Mouse (Mus musculus) hindbrain, embryonic 10.5 days (tissue): ENCODE measurements around the gene Pml. TPM values are rescaled to one million over a fixed set of nuclear protein-coding genes. Genes with fewer than 3 reads are reported as not detected.

Experiments
- DNase-seq: peaks from one replicate; pipeline ENCODE4 v3.0.0-alpha.2; 2017; ENCODE audit warnings: low spot score
- H3K27ac ChIP-seq: fragments of 300-500 bp; sonication (generic); 2 replicates; pipeline ENCODE4 v1.5.1; 2016; ENCODE audit warnings: mild to moderate bottlenecking, moderate library complexity
- H3K27me3 ChIP-seq: fragments of 300-500 bp; sonication (generic); 2 replicates; pipeline ENCODE4 v1.6.1; 2016; ENCODE audit warnings: mild to moderate bottlenecking; ENCODE audit not compliant: poor library complexity, insufficient read depth, severe bottlenecking
- H3K36me3 ChIP-seq: fragments of 300-500 bp; sonication (generic); 2 replicates; pipeline ENCODE4 v1.6.1; 2016; ENCODE audit warnings: mild to moderate bottlenecking, moderate library complexity
- H3K4me1 ChIP-seq: fragments of 300-500 bp; sonication (generic); replicated peaks from 2 replicates; pipeline ENCODE4 v1.6.1; 2016; ENCODE audit warnings: mild to moderate bottlenecking
- H3K4me3 ChIP-seq: fragments of 300-500 bp; sonication (generic); 2 replicates; pipeline ENCODE4 v1.5.1; 2016; ENCODE audit warnings: mild to moderate bottlenecking, moderate library complexity
- H3K9me3 ChIP-seq: fragments of 300-500 bp; sonication (generic); 2 replicates; pipeline ENCODE4 v1.6.1; 2016; ENCODE audit warnings: mild to moderate bottlenecking, moderate library complexity
- WGBS: fragments of 180-500 bp; shearing (Covaris S2); methylation state at CpG from one replicate; pipeline ENCODE4 v1.1.7; 2016; 5-methylcytosine and 5-hydroxymethylcytosine counted together
- polyA plus RNA-seq: library from polyadenylated mRNA; unstranded; fragments of >200 nt; fragmentation: Nextera tagmentation; extraction: Ambion mirVana; gene quantifications from 2 replicates; pipeline ENCODE4 v1.2.1, GENCODE M21; 2016

Pml gene
- polyA plus RNA-seq, 1 experiment from 2014 or later: 9.5 TPM

GRCm38 (mm10) chr9:58195671-58196070 lies 53.9 kb downstream of the Pml start:
- H3K27me3 ChIP-seq: peaks cover 80% of the 10 kb centered on the region
- peaks cover 54% of the 10 kb centered on the region for H3K4me1 ChIP-seq
- peak overlapping the region; percentile 42 for H3K4me3 ChIP-seq
- 9% methylated on average over 1 of the region's 1 CpGs for WGBS
- H3K9me3 ChIP-seq: no peaks in the 10 kb centered on the region
- no peaks in the 10 kb centered on the region for H3K36me3 ChIP-seq
- H3K27ac ChIP-seq: no peak overlapping the region
- no peak for DNase-seq

GRCm38 (mm10) chr9:58194222-58194621 lies 55.4 kb downstream of the Pml start:
- DNase-seq: no peak
- no peaks in the 10 kb centered on the region for H3K9me3 ChIP-seq
- H3K27ac ChIP-seq: no peak overlapping the region
- 60% methylated on average over 9 of the region's 9 CpGs for WGBS
- H3K27me3 ChIP-seq: peaks cover 66% of the 10 kb centered on the region
- no peak overlapping the region for H3K4me3 ChIP-seq
- no peaks in the 10 kb centered on the region for H3K36me3 ChIP-seq
- H3K4me1 ChIP-seq: peaks cover 41% of the 10 kb centered on the region

- H3K36me3 ChIP-seq: no peaks in the 10 kb centered on the region
- H3K4me3 ChIP-seq: no peak overlapping the region
- no peak for DNase-seq
- no peaks in the 10 kb centered on the region for H3K27me3 ChIP-seq
- no peaks in the 10 kb centered on the region for H3K9me3 ChIP-seq
- H3K27ac ChIP-seq: no peak overlapping the region
- 79% methylated on average over 6 of the region's 6 CpGs for WGBS
- no peaks in the 10 kb centered on the region for H3K4me1 ChIP-seq
These were observed 65.1 kb downstream of the Pml start for GRCm38 (mm10) chr9:58184456-58184855.

- H3K4me3 ChIP-seq: no peak overlapping the region
- H3K27me3 ChIP-seq: 0 out of 2 replicates have a peak, but pooled peaks cover 4% of the 10 kb centered on the region
- 86% methylated on average over 2 of the region's 2 CpGs for WGBS
- H3K9me3 ChIP-seq: no peaks in the 10 kb centered on the region
- peaks cover 15% of the 10 kb centered on the region for H3K4me1 ChIP-seq
- no peak overlapping the region for H3K27ac ChIP-seq
- no peaks in the 10 kb centered on the region for H3K36me3 ChIP-seq
- DNase-seq: no peak
These were observed 70.2 kb downstream of the Pml start for GRCm38 (mm10) chr9:58179390-58179789.

GRCm38 (mm10) chr9:58177165-58177564 lies 72.4 kb downstream of the Pml start:
- no peaks in the 10 kb centered on the region for H3K36me3 ChIP-seq

GRCm38 (mm10) chr9:58175745-58176487 lies 73.7 kb downstream of the Pml start:
- 0 out of 2 replicates have a peak overlapping the region, but pooled peaks have one; percentile 13 for H3K27ac ChIP-seq
- WGBS: 56% methylated on average over 5 of the region's 5 CpGs
- DNase-seq: no peak

More at GRCm38 (mm10) chr9:58177165-58177564, 72.4 kb downstream of the Pml start:
- H3K9me3 ChIP-seq: no peaks in the 10 kb centered on the region
- H3K27me3 ChIP-seq: 0 out of 2 replicates have a peak, but pooled peaks cover 4% of the 10 kb centered on the region
- H3K4me3 ChIP-seq: no peak overlapping the region
- no peak overlapping the region for H3K27ac ChIP-seq
- peaks cover 15% of the 10 kb centered on the region for H3K4me1 ChIP-seq
- 59% methylated on average over 4 of the region's 4 CpGs for WGBS
- DNase-seq: no peak

GRCm38 (mm10) chr9:58174818-58175251 lies 74.8 kb downstream of the Pml start:
- Histone ChIP-seq H3K27me3 (0 out of 2 replicates have a peak, but pooled peaks cover 4% of the 10 kb centered on the region), H3K27ac (peak overlapping the region; percentile 45; the same call in 1 of the 2 replicates)
- DNase-seq: no peak

More at GRCm38 (mm10) chr9:58175745-58176487, 73.7 kb downstream of the Pml start:
- H3K4me3 ChIP-seq: no peak overlapping the region
- H3K4me1 ChIP-seq: peaks cover 15% of the 10 kb centered on the region
- H3K27me3 ChIP-seq: 0 out of 2 replicates have a peak, but pooled peaks cover 4% of the 10 kb centered on the region
- H3K36me3 ChIP-seq: no peaks in the 10 kb centered on the region
- H3K9me3 ChIP-seq: no peaks in the 10 kb centered on the region

GRCm38 (mm10) chr9:58172863-58173262 lies 76.7 kb downstream of the Pml start:
- no peak overlapping the region for H3K27ac ChIP-seq
- H3K9me3 ChIP-seq: no peaks in the 10 kb centered on the region
- DNase-seq: no peak
- 69% methylated on average over 2 of the region's 2 CpGs for WGBS
- no peak overlapping the region for H3K4me3 ChIP-seq
- peaks cover 26% of the 10 kb centered on the region for H3K4me1 ChIP-seq
- no peaks in the 10 kb centered on the region for H3K36me3 ChIP-seq
- 0 out of 2 replicates have a peak, but pooled peaks cover 4% of the 10 kb centered on the region for H3K27me3 ChIP-seq

More at GRCm38 (mm10) chr9:58174818-58175251, 74.8 kb downstream of the Pml start:
- Histone ChIP-seq H3K4me1 (peaks cover 15% of the 10 kb centered on the region), H3K36me3 (no peaks in the 10 kb centered on the region), H3K9me3 (no peaks in the 10 kb centered on the region), H3K4me3 (no peak overlapping the region)
- 37% methylated on average over 5 of the region's 5 CpGs for WGBS

- no peaks in the 10 kb centered on the region for H3K36me3 ChIP-seq
- no peak overlapping the region for H3K27ac ChIP-seq
- H3K27me3 ChIP-seq: no peaks in the 10 kb centered on the region
- no peak for DNase-seq
- no peak overlapping the region for H3K4me3 ChIP-seq
- H3K9me3 ChIP-seq: 0 out of 2 replicates have a peak, but pooled peaks cover 4% of the 10 kb centered on the region
- WGBS: 84% methylated on average over 6 of the region's 6 CpGs
- H3K4me1 ChIP-seq: peaks cover 11% of the 10 kb centered on the region
These were observed 80.2 kb downstream of the Pml start for GRCm38 (mm10) chr9:58169426-58169825.

GRCm38 (mm10) chr9:58168880-58169279 lies 80.7 kb downstream of the Pml start:
- WGBS: 77% methylated on average over 3 of the region's 3 CpGs
- DNase-seq: no peak

More at GRCm38 (mm10) chr9:58168880-58169279, 80.7 kb downstream of the Pml start:
- Histone ChIP-seq H3K27me3 (no peaks in the 10 kb centered on the region), H3K9me3 (0 out of 2 replicates have a peak, but pooled peaks cover 4% of the 10 kb centered on the region), H3K27ac (peak overlapping the region; percentile 56; the same call in 1 of the 2 replicates), H3K4me1 (peaks cover 11% of the 10 kb centered on the region), H3K36me3 (no peaks in the 10 kb centered on the region), H3K4me3 (no peak overlapping the region)

Other genes with a start within 250 kb of the Pml start
- not detected in 2 replicates for gene Cyp11a1, start 243.4 kb downstream of the Pml start, polyA plus RNA-seq
- 11.2 and 15.8 TPM in 2 replicates for gene Stra6, start 186.0 kb downstream of the Pml start, polyA plus RNA-seq
- gene Ccdc33, start 131.0 kb downstream of the Pml start, polyA plus RNA-seq: 0.90 and 0.99 TPM in 2 replicates
- 9.9 and 14.0 TPM in 2 replicates for gene Islr, start 45.5 kb downstream of the Pml start, polyA plus RNA-seq
- gene Islr2, start 45.5 kb downstream of the Pml start, polyA plus RNA-seq: 1.5 and 6.6 TPM in 2 replicates
- gene Stoml1, start 3.4 kb upstream of the Pml start, polyA plus RNA-seq: 27.7 and 39.8 TPM in 2 replicates
- 9.9 and 14.5 TPM in 2 replicates for gene Loxl1, start 63.4 kb upstream of the Pml start, polyA plus RNA-seq
- not detected in 2 replicates for gene Tbc1d21, start 120.7 kb upstream of the Pml start, polyA plus RNA-seq
- 1.1 and 2.1 TPM in 2 replicates for gene Insyn1, start 238.8 kb upstream of the Pml start, polyA plus RNA-seq